Mouse (Mus musculus) bone marrow macrophage, adult 2 months (primary cell): ENCODE measurements around the gene Sox8. TPM values are rescaled to one million over a fixed set of nuclear protein-coding genes. Genes with fewer than 3 reads are reported as not detected.

Source experiments
- H3K27ac ChIP-seq: 2 replicates; pipeline ENCODE4 v1.5.1; 2012; ENCODE audit warnings: low read depth, low read length; ENCODE audit not compliant: insufficient read depth
- H3K4me1 ChIP-seq: 2 replicates; pipeline ENCODE4 v1.6.1; 2012; ENCODE audit warnings: low read length; ENCODE audit not compliant: control insufficient read depth, insufficient read depth
- H3K4me3 ChIP-seq: 2 replicates; pipeline ENCODE4 v1.5.1; 2012; ENCODE audit warnings: mild to moderate bottlenecking, low read length, moderate library complexity; ENCODE audit not compliant: insufficient read depth
- CTCF ChIP-seq: IDR thresholded peaks from 2 replicates; pipeline ENCODE4 v1.5.1; 2012; ENCODE audit warnings: low read depth, mild to moderate bottlenecking, low read length, moderate library complexity
- POLR2A ChIP-seq: IDR thresholded peaks from 2 replicates; pipeline ENCODE4 v1.6.1; 2012; ENCODE audit warnings: mild to moderate bottlenecking, low read depth, low read length, borderline replicate concordance
- polyA plus RNA-seq: library from polyadenylated mRNA; stranded (reverse); fragments of >200 nt; gene quantifications from 2 replicates; pipeline ENCODE4 v1.2.4, GENCODE M21; 2012; ENCODE audit not compliant: missing spikeins, insufficient read depth, insufficient read length

Gene Sox8
- polyA plus RNA-seq, 1 experiment: not detected

DNA sequence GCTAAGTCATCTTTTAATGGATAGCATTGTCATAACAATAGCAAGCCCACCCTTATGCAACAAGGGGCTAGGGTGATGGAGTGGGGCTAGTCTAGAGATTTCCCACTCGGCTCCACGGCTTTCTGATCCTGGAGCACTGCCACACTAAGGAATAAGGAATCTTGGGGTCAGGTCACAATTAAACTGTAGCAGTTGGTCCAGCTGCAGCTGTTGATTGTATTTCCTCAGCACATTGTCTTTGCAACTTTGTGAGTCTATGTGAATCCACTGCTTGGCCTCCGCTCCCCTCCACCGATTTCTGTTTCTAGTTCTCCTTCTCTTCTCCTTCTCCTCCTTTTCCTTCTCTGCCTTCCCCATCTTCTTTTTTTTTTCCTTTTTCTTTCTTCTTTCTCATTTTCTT, 12.6 kb upstream of the Sox8 start:
- Histone ChIP-seq H3K4me1 (peaks cover 9% of the 10 kb centered on the region), H3K4me3 (no peak overlapping the region), H3K27ac (no peak overlapping the region)
- no peak for TF ChIP-seq POLR2A
- TF ChIP-seq CTCF: no peak

DNA sequence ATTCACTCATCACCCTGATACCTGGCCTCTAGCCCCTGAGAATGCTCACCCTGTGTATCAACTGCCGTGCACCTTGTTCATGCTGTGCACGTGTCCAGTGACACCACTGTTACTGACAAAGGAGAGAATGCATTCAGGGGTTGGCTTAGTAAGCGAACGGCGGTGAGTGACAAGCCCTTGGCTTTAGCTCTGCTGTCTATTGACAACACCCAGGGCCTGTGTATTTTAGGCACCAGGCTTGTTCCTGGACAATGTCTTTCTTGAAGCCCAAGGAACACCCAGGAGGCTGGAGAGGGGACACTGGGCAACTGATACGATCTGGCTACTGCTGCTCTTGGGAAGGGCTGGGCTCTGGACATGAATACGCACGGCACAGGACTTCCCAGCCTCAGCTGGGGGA, 11.6 kb upstream of the Sox8 start:
- no peak for TF ChIP-seq CTCF
- no peak for TF ChIP-seq POLR2A
- H3K27ac ChIP-seq: no peak overlapping the region
- peaks cover 9% of the 10 kb centered on the region for H3K4me1 ChIP-seq
- H3K4me3 ChIP-seq: no peak overlapping the region

- no peak overlapping the region for H3K27ac ChIP-seq
- peaks cover 9% of the 10 kb centered on the region for H3K4me1 ChIP-seq
- H3K4me3 ChIP-seq: peak overlapping the region; percentile 83
- TF ChIP-seq POLR2A (no peak), CTCF (no peak)
Measured at GRCm38 (mm10) chr17:25579332-25580047, 9.0 kb upstream of the Sox8 start.

- peaks cover 9% of the 10 kb centered on the region for H3K4me1 ChIP-seq
- TF ChIP-seq CTCF (no peak), POLR2A (no peak)
- H3K4me3 ChIP-seq: peak within 1 kb of the TSS; percentile 83
- H3K27ac ChIP-seq: no peak within 1 kb of the TSS
Measured at GRCm38 (mm10) chr17:25578920-25579319, 8.4 kb upstream of the Sox8 start, which contains the start of gene Lmf1. Lmf1 (plus strand) TSS chr17:25579085.

DNA sequence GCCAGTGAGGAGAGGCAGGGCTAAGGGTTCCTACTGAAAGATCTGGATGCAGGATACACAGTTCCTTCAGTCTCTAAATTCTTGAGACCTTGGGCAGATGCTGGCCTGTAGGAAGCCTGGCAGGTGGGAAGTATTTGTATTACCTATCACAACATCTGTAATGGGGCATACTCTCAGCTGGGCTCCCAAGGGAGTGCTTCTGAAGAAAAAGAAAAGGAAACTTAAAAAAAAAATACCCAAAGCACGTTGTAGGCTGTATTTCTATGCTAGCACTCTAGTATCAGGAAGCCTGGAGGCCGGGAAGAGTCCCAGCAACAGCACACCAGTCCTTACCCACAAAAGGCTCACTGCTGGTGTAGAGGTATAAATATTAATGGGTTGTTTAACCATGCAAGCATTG, 7.2 kb upstream of the Sox8 start:
- no peak overlapping the region for H3K4me3 ChIP-seq
- TF ChIP-seq CTCF (no peak), POLR2A (no peak)
- H3K27ac ChIP-seq: no peak overlapping the region
- H3K4me1 ChIP-seq: peaks cover 9% of the 10 kb centered on the region

GRCm38 (mm10) chr17:25577263-25577662, 6.8 kb upstream of the Sox8 start:
- no peak for TF ChIP-seq CTCF
- no peak for TF ChIP-seq POLR2A
- H3K4me3 ChIP-seq: no peak overlapping the region
- peaks cover 9% of the 10 kb centered on the region for H3K4me1 ChIP-seq
- H3K27ac ChIP-seq: no peak overlapping the region

DNA sequence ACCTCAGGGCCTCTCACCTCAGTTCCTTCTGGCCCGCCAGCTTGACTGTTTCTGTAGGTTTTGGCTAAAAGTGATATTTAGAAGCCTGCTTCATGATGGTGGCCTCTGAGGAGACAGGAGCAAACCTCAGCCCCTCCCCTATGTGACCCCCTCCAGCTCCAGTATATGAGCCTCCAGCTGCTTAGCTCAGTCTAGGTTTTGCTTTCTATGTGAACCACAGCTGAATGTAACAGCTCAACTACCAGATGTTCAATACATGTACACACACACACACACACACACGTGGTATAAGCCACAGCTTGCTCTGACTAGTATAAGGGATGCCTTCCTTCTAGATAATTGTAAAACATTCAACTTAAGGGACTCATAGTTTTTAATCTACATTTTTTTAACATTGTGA, 5.5 kb upstream of the Sox8 start:
- no peak for TF ChIP-seq CTCF
- no peak for TF ChIP-seq POLR2A
- no peak overlapping the region for H3K4me3 ChIP-seq
- no peak overlapping the region for H3K27ac ChIP-seq
- H3K4me1 ChIP-seq: peaks cover 9% of the 10 kb centered on the region

DNA sequence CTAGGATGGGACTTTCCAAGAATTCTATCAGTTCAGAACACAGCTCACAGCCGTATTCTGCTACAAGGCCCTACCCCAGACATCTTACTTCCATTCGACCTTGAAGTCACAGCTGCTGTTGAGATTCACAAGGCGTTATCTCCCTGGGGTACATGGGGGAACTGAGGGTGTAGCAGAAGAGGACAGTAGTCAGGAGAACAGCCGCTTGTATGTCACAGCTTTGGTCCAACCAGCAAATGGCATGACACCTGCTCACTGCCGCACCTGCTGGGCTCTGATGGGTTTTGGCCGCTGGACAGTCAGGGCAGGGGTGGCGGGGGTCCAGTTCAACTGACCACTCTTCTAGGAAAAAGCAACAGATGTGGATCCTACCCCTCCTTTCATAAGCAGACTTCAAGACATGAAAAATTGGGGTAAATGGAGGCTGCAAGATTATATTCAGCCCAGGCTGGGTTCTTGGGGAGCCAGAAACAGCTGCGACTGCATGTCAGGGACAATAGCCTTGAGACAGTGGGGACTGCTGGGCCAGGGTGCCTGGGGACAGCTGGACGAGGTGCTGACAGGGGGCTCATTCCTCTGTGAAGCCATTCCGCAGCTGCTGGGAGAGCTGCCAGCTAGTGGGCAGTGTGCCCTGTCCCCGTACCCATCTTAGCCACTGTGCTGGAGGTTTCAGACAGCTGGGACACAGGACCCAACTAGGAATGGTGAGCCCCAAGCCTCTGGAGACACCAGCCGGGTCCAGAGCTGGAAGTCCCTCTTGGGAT, 4.9 kb upstream of the Sox8 start:
- Histone ChIP-seq H3K4me3 (no peak overlapping the region), H3K4me1 (peaks cover 9% of the 10 kb centered on the region), H3K27ac (no peak overlapping the region)
- TF ChIP-seq CTCF (no peak), POLR2A (no peak)

DNA sequence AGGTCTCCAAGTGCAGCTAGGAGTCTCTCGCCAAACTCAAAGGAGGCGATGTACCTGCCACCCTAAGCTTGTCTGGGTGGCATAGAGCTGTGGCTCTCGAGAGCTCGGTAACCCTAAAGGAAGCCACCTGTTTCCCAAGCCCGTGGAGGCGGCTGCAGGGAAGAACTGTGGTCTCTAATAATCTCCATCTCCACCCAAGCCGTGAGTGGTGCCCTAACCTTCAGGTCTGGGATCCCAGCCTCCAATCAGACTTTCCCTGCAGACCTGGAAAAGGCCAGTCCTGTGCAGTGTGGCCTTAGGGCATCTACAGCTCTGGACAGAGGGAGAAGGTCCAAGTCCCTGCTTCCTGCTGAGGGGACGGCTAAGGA, 951 bp upstream of the Sox8 start:
- TF ChIP-seq CTCF: no peak
- TF ChIP-seq POLR2A: no peak
- H3K4me3 ChIP-seq: no peak overlapping the region

More for the DNA sequence above, 951 bp upstream of the Sox8 start:
- Histone ChIP-seq H3K4me1 (no peaks in the 10 kb centered on the region), H3K27ac (no peak overlapping the region)
